Mouse (Mus musculus) kidney, postnatal 0 days (tissue): ENCODE data around the gene Camk2d. TPM values are rescaled to one million over a fixed set of nuclear protein-coding genes. Genes with fewer than 3 reads are reported as not detected.

Experiments
- ATAC-seq: fragments of 200-750 bp; cut with Nextera tagmentation; replicated peaks from 2 replicates; pipeline ENCODE4 v1.8.0; 2017; ENCODE audit warnings: low read depth, moderate number of reproducible peaks, moderate TSS enrichment, moderate library complexity; ENCODE audit not compliant: low FRiP score
- DNase-seq: peaks from one replicate; pipeline ENCODE4 v3.0.0-alpha.2; 2016; ENCODE audit warnings: low spot score
- H3K27ac ChIP-seq: fragments of 300-500 bp; sonication (generic); 2 replicates; pipeline ENCODE4 v1.5.1; 2014; ENCODE audit warnings: mild to moderate bottlenecking
- H3K27me3 ChIP-seq: fragments of 300-500 bp; sonication (generic); 2 replicates; pipeline ENCODE4 v1.6.1; 2014; ENCODE audit warnings: low read length, mixed read lengths; ENCODE audit not compliant: insufficient read depth
- H3K36me3 ChIP-seq: fragments of 300-500 bp; sonication (generic); 2 replicates; pipeline ENCODE4 v1.6.1; 2014; ENCODE audit warnings: low read length, mixed read lengths; ENCODE audit not compliant: insufficient read depth
- H3K4me1 ChIP-seq: fragments of 300-500 bp; sonication (generic); replicated peaks from 2 replicates; pipeline ENCODE4 v1.6.1; 2014; ENCODE audit warnings: antibody characterized with exemption, low read length, mixed read lengths; ENCODE audit not compliant: insufficient read depth
- H3K4me2 ChIP-seq: fragments of 300-500 bp; sonication (generic); 2 replicates; pipeline ENCODE4 v1.6.1; 2014; ENCODE audit warnings: mild to moderate bottlenecking, low read length, moderate library complexity, mixed read lengths
- H3K4me3 ChIP-seq: fragments of 300-500 bp; sonication (generic); replicated peaks from 2 replicates; pipeline ENCODE4 v1.5.1; 2014; ENCODE audit warnings: low read depth, low read length
- H3K9ac ChIP-seq: fragments of 300-500 bp; sonication (generic); 2 replicates; pipeline ENCODE4 v1.6.1; 2014; ENCODE audit warnings: low read depth, low read length
- H3K9me3 ChIP-seq: fragments of 300-500 bp; sonication (generic); replicated peaks from 2 replicates; pipeline ENCODE4 v1.6.1; 2016; ENCODE audit warnings: low read length, inconsistent platforms, mixed read lengths
- CTCF ChIP-seq: IDR thresholded peaks from 2 replicates; pipeline ENCODE4 v1.5.1; 2016; ENCODE audit warnings: antibody characterized with exemption, low read depth, mild to moderate bottlenecking, moderate library complexity
- WGBS: fragments of 180-500 bp; shearing (Covaris S2); extraction: QIAGEN DNeasy Blood & Tissue Kit; methylation state at CpG from one replicate; pipeline ENCODE4 v1.1.7; 2014; 5-methylcytosine and 5-hydroxymethylcytosine counted together
- polyA plus RNA-seq: library from polyadenylated mRNA; unstranded; fragments of >200 nt; fragmentation: Nextera tagmentation; extraction: Ambion mirVana; gene quantifications from 2 replicates; pipeline ENCODE4 v1.2.1, GENCODE M21; 2015

Camk2d gene
- polyA plus RNA-seq, 1 experiment from 2014 or later = 28.3 TPM

- H3K9ac ChIP-seq = no peak overlapping the region
Observed at GRCm38 (mm10) chr3:126630111-126630869, 34.2 kb downstream of the Camk2d start.

GRCm38 (mm10) chr3:126631583-126631982, 35.5 kb downstream of the Camk2d start:
- H3K36me3 ChIP-seq = no peaks in the 10 kb centered on the region
- no peaks in the 10 kb centered on the region for H3K27me3 ChIP-seq
- H3K27ac ChIP-seq = no peak overlapping the region
- no peak for TF ChIP-seq CTCF
- H3K9ac ChIP-seq = no peak overlapping the region
- no peak for ATAC-seq
- no peaks in the 10 kb centered on the region for H3K9me3 ChIP-seq
- H3K4me2 ChIP-seq = no peak overlapping the region
- no peak overlapping the region for H3K4me3 ChIP-seq
- DNase-seq = no peak
- 91% methylated on average over 8 of the region's 8 CpGs for WGBS
- H3K4me1 ChIP-seq = no peaks in the 10 kb centered on the region

More at GRCm38 (mm10) chr3:126630111-126630869, 34.2 kb downstream of the Camk2d start:
- no peak overlapping the region for H3K27ac ChIP-seq
- H3K36me3 ChIP-seq = no peaks in the 10 kb centered on the region
- no peak for DNase-seq
- no peaks in the 10 kb centered on the region for H3K9me3 ChIP-seq
- no peak for TF ChIP-seq CTCF
- H3K4me2 ChIP-seq = no peak overlapping the region
- H3K4me1 ChIP-seq = no peaks in the 10 kb centered on the region
- H3K4me3 ChIP-seq = no peak overlapping the region
- ATAC-seq = no peak
- WGBS = 81% methylated on average over 19 of the region's 19 CpGs
- no peaks in the 10 kb centered on the region for H3K27me3 ChIP-seq

DNA sequence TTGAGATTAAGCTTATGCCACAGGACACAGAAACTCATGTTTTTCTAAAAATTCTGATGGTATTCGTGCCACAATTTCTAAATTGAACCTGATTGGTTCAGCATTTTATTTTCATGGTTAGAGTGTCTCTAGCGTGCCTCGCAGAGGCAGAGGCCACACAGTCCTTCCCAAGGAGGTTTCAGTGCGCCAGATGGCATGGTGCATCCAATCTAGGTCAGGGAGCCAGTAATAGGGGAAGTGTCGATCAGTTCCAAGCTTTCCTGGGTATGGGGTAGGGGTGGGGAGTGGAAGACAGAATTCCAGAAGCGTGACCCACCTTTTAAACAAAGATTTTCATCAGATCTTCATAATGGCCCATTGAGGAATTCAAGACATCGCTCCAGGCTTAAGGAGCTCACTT, 36.5 kb downstream of the Camk2d start:
- no peaks in the 10 kb centered on the region for H3K36me3 ChIP-seq
- H3K4me3 ChIP-seq = no peak overlapping the region
- H3K27ac ChIP-seq = no peak overlapping the region
- TF ChIP-seq CTCF = no peak
- WGBS = 84% methylated on average over 7 of the region's 7 CpGs
- no peaks in the 10 kb centered on the region for H3K9me3 ChIP-seq
- no peaks in the 10 kb centered on the region for H3K4me1 ChIP-seq
- no peak overlapping the region for H3K4me2 ChIP-seq
- ATAC-seq (no peak), DNase-seq (no peak)
- no peaks in the 10 kb centered on the region for H3K27me3 ChIP-seq
- no peak overlapping the region for H3K9ac ChIP-seq

- no peak overlapping the region for H3K4me2 ChIP-seq
- no peak for DNase-seq
- 89% methylated on average over 6 of the region's 6 CpGs for WGBS
Observed at GRCm38 (mm10) chr3:126634171-126634570, 38.1 kb downstream of the Camk2d start.

DNA sequence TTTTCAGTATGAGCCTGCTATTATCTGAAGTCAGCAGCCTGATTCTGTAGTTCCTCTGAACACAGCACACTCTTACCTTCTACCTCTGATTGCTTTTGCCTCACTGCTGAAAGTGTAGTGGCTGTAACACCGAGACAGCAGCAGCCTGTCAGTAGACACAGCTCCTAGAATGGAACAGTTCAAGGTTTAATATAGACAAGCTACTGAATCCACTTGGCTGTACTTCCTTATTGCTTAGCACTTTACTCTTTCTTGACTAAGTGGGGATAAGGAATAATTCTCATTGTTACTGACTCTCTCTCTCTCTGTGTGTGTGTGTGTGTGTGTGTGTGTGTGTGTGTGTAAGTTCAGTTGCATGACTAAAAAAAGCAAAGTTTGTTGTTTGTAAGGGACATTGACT, 42.2 kb downstream of the Camk2d start:
- no peaks in the 10 kb centered on the region for H3K27me3 ChIP-seq
- H3K9me3 ChIP-seq = no peaks in the 10 kb centered on the region
- 82% methylated on average over 1 of the region's 1 CpGs for WGBS
- H3K27ac ChIP-seq = no peak overlapping the region
- ATAC-seq (no peak), DNase-seq (no peak)
- H3K4me2 ChIP-seq = no peak overlapping the region
- no peaks in the 10 kb centered on the region for H3K36me3 ChIP-seq
- TF ChIP-seq CTCF = no peak
- H3K4me1 ChIP-seq = peaks cover 4% of the 10 kb centered on the region; the same call in 1 of the 2 replicates
- H3K9ac ChIP-seq = no peak overlapping the region
- H3K4me3 ChIP-seq = no peak overlapping the region

More at GRCm38 (mm10) chr3:126634171-126634570, 38.1 kb downstream of the Camk2d start:
- Histone ChIP-seq H3K9me3 (no peaks in the 10 kb centered on the region), H3K36me3 (no peaks in the 10 kb centered on the region), H3K27ac (no peak overlapping the region), H3K27me3 (no peaks in the 10 kb centered on the region), H3K4me3 (no peak overlapping the region), H3K9ac (no peak overlapping the region), H3K4me1 (peaks cover under 1% of the 10 kb centered on the region; the same call in 1 of the 2 replicates)
- TF ChIP-seq CTCF = no peak
- no peak for ATAC-seq

DNA sequence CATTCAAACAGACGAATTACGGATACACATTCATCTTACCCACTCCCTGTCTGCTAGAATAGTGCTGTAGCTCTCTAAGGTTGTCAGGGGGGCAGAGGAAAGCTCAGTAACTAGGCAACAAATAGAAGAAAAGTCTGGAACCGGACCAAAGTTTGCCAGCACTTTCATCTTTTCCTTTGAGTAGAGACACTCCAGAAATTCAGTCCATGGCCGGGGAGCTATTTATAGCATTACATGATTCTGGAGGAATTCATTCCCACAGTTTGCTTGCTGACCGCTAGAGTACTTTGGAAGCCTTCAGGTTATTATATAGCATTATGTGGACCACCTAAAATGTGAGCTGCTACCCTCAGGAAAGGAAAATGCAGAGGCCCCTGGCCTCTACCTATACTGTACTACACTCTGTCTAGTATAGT, 43.0 kb downstream of the Camk2d start:
- Histone ChIP-seq H3K27me3 (no peaks in the 10 kb centered on the region), H3K4me3 (no peak overlapping the region), H3K4me2 (no peak overlapping the region), H3K36me3 (no peaks in the 10 kb centered on the region), H3K4me1 (peaks cover 4% of the 10 kb centered on the region; the same call in 1 of the 2 replicates), H3K9me3 (no peaks in the 10 kb centered on the region), H3K9ac (no peak overlapping the region), H3K27ac (no peak overlapping the region)
- DNase-seq (peak; percentile 53), ATAC-seq (no peak)
- no peak for TF ChIP-seq CTCF
- 58% methylated on average over 5 of the region's 5 CpGs for WGBS
